Mouse (Mus musculus) forebrain, postnatal 0 days (tissue): ENCODE measurements at regions not wholly inside any gene's neighbourhood (a gene's known extent, or its start where the extent isn't known, plus 50 kb on each side); places are given as distances from the start of the nearest gene placed in this dataset.

ENCODE experiments used
- ATAC-seq: fragments of 200-750 bp; cut with Nextera tagmentation; 2 replicates; pipeline ENCODE4 v1.8.0; 2017; ENCODE audit warnings: mild to moderate bottlenecking, moderate library complexity
- DNase-seq: peaks from one replicate; pipeline ENCODE4 v3.0.0-alpha.2; 2015
- H3K27ac ChIP-seq: fragments of 300-500 bp; sonication (generic); 2 replicates; pipeline ENCODE4 v1.5.1; 2014; ENCODE audit warnings: low read depth, mild to moderate bottlenecking, antibody characterized with exemption, low read length, moderate library complexity, mixed read lengths
- H3K27me3 ChIP-seq: fragments of 300-500 bp; sonication (generic); 2 replicates; pipeline ENCODE4 v1.6.1; 2014; ENCODE audit warnings: mild to moderate bottlenecking, low read length, mixed read lengths; ENCODE audit not compliant: insufficient read depth
- H3K36me3 ChIP-seq: fragments of 300-500 bp; sonication (generic); 2 replicates; pipeline ENCODE4 v1.6.1; 2014; ENCODE audit warnings: mild to moderate bottlenecking, moderate library complexity; ENCODE audit not compliant: insufficient read depth
- H3K4me1 ChIP-seq: fragments of 300-500 bp; sonication (generic); 2 replicates; pipeline ENCODE4 v1.6.1; 2014; ENCODE audit warnings: antibody characterized with exemption; ENCODE audit not compliant: insufficient read depth
- H3K4me2 ChIP-seq: fragments of 300-500 bp; sonication (generic); 2 replicates; pipeline ENCODE4 v1.6.1; 2014; ENCODE audit warnings: low read depth, mild to moderate bottlenecking, moderate library complexity
- H3K4me3 ChIP-seq: fragments of 300-500 bp; sonication (generic); 2 replicates; pipeline ENCODE4 v1.5.1; 2014; ENCODE audit warnings: low read depth, low read length, mixed read lengths
- H3K9ac ChIP-seq: fragments of 300-500 bp; sonication (generic); 2 replicates; pipeline ENCODE4 v1.6.1; 2014; ENCODE audit warnings: mild to moderate bottlenecking
- H3K9me3 ChIP-seq: fragments of 300-500 bp; sonication (generic); 2 replicates; pipeline ENCODE4 v1.6.1; 2016; ENCODE audit warnings: low read length
- CTCF ChIP-seq: sonication (generic); IDR thresholded peaks from 2 replicates; pipeline ENCODE4 v1.5.1; 2016; ENCODE audit warnings: antibody characterized with exemption, control low read depth, low read depth
- WGBS: fragments of 180-500 bp; shearing (Covaris S2); extraction: QIAGEN DNeasy Blood & Tissue Kit; methylation state at CpG from one replicate; pipeline ENCODE4 v1.1.7; 2014; 5-methylcytosine and 5-hydroxymethylcytosine counted together

DNA sequence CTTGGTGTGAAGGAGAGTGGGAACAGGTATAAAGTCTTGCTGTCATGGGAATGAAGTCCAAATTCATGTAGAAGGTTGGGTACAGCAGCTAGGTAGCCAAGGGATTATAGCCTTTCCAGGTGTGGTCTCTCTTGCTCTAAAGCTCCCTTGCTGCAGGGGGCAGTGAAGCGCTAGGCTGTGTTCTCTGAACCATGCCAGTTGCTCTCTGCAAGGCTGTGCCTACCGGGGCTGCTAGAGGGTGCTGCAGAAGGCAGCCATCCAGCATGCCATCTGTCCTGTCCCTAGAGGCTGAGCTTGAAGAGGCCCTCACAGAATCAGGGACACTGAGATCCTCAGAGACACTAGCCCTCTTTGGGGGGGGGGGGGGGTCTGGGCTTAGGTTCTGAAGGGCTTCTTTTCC, 50.6 kb upstream of the Shank2 start:
- no peak for DNase-seq
- peak; percentile 45 for TF ChIP-seq CTCF

More for the DNA sequence above, 50.6 kb upstream of the Shank2 start:
- ATAC-seq = no peak
- Histone ChIP-seq H3K4me3 (no peak overlapping the region), H3K4me1 (no peaks in the 10 kb centered on the region), H3K27me3 (no peaks in the 10 kb centered on the region), H3K9ac (no peak overlapping the region), H3K9me3 (no peaks in the 10 kb centered on the region), H3K4me2 (no peak overlapping the region), H3K36me3 (no peaks in the 10 kb centered on the region), H3K27ac (no peak overlapping the region)
- WGBS = 25% methylated on average over 2 of the region's 2 CpGs
